In genomic region chr1:55053596-55053995, GRCm38 (mm10) we compare ENCODE assay signal across 8 mouse cellular contexts. TPM values are rescaled to one million over a fixed set of nuclear protein-coding genes. Genes with fewer than 3 reads are reported as not detected.
DNase-seq lines count a peak whose midpoint lies in the region; ATAC-seq and TF ChIP-seq lines count a peak whose summit lies in the region.

No protein-coding gene starts in this region.

- TF ChIP-seq CTCF in ES-Bruce4 (IDR thresholded peaks at IDR 0.05; ENCODE audit: low read depth, low read length), result no peak
- no peak for TF ChIP-seq CTCF in forebrain, postnatal 0 days (IDR thresholded peaks at IDR 0.05; ENCODE audit: low read depth)

- H3K9ac ChIP-seq in heart, embryonic 13.5 days, result peak overlapping the region; percentile 88
- peak overlapping the region; percentile 80 for H3K9ac ChIP-seq in ES-Bruce4 (ENCODE audit: low read depth, poor library complexity, severe bottlenecking)
- H3K9ac ChIP-seq in forebrain, postnatal 0 days, result no peak overlapping the region

- H3K27ac ChIP-seq in heart, embryonic 13.5 days (replicated peaks), result peak overlapping the region; percentile 91
- H3K27ac ChIP-seq in ES-Bruce4 (ENCODE audit: insufficient read depth, low read length) (no peak overlapping the region), macrophage (0 out of 2 replicates have a peak overlapping the region, but pooled peaks have one; percentile 8)
- no peak overlapping the region for H3K27ac ChIP-seq in forebrain, postnatal 0 days (ENCODE audit: low read depth, low read length)

- no peak for TF ChIP-seq EP300 in ES-Bruce4 (IDR thresholded peaks at IDR 0.05; ENCODE audit: insufficient read depth, low read depth, low read length)

- no peaks in the 10 kb centered on the region for H3K9me3 ChIP-seq in heart, embryonic 13.5 days
- H3K9me3 ChIP-seq in ES-Bruce4 (replicated peaks; ENCODE audit: control insufficient read depth, insufficient read depth, low read length, poor library complexity, severe bottlenecking), result no peaks in the 10 kb centered on the region
- no peaks in the 10 kb centered on the region for H3K9me3 ChIP-seq in forebrain, postnatal 0 days (ENCODE audit: low read length)

- no peaks in the 10 kb centered on the region for H3K27me3 ChIP-seq in heart, embryonic 13.5 days (replicated peaks)
- H3K27me3 ChIP-seq in ES-Bruce4 (ENCODE audit: control insufficient read depth, insufficient read depth, low read length, poor library complexity, severe bottlenecking), result no peaks in the 10 kb centered on the region
- H3K27me3 ChIP-seq in forebrain, postnatal 0 days (ENCODE audit: insufficient read depth, low read length), result no peaks in the 10 kb centered on the region

- peak overlapping the region; percentile 73 for H3K4me2 ChIP-seq in heart, embryonic 13.5 days
- peak overlapping the region; percentile 77 for H3K4me2 ChIP-seq in forebrain, postnatal 0 days (ENCODE audit: low read depth)

- WGBS in heart, embryonic 13.5 days, result 55% methylated on average over 4 of the region's 4 CpGs
- WGBS in forebrain, postnatal 0 days, result 81% methylated on average over 4 of the region's 4 CpGs
- WGBS in macrophage (ENCODE audit: missing documents), result 84% methylated on average over 4 of the region's 4 CpGs

- H3K79me2 ChIP-seq in macrophage (ENCODE audit: inconsistent target), result peaks cover 46% of the 10 kb centered on the region

- DNase-seq in heart, adult 11 months, result no peak
- no peak for DNase-seq in forebrain, postnatal 0 days
- no peak for DNase-seq in urinary bladder, postnatal 4 days (ENCODE audit: low spot score in 2 of 2)
- DNase-seq in embryo, embryonic 10.5 days (ENCODE audit: low spot score), result no peak

- H3K4me1 ChIP-seq in heart, embryonic 13.5 days, result peaks cover 24% of the 10 kb centered on the region
- peaks cover 2% of the 10 kb centered on the region for H3K4me1 ChIP-seq in ES-Bruce4 (ENCODE audit: control insufficient read depth, insufficient read depth, low read length)
- peaks cover 7% of the 10 kb centered on the region; the same call in 1 of the 2 replicates for H3K4me1 ChIP-seq in forebrain, postnatal 0 days (ENCODE audit: insufficient read depth)

- TF ChIP-seq POLR2A in ES-Bruce4 (IDR thresholded peaks at IDR 0.05; ENCODE audit: insufficient read depth, low read length), result no peak

- H3K4me3 ChIP-seq in heart, embryonic 13.5 days, result peak overlapping the region; percentile 73
- H3K4me3 ChIP-seq in ES-Bruce4 (ENCODE audit: low read depth, low read length), result no peak overlapping the region
- peak overlapping the region; percentile 93 for H3K4me3 ChIP-seq in forebrain, postnatal 0 days (ENCODE audit: low read depth, low read length)
- H3K4me3 ChIP-seq in macrophage (ENCODE audit: inconsistent target), result peak overlapping the region; percentile 50

- no peak for ATAC-seq in heart, embryonic 13.5 days (ENCODE audit: extremely low read depth, insufficient number of reproducible peaks, low FRiP score, low TSS enrichment)
- ATAC-seq in forebrain, postnatal 0 days, result no peak
- ATAC-seq in frontal cortex, adult (ENCODE audit: low TSS enrichment), result no peak

- H3K36me3 ChIP-seq in heart, embryonic 13.5 days, result peaks cover 28% of the 10 kb centered on the region
- H3K36me3 ChIP-seq in ES-Bruce4 (ENCODE audit: control insufficient read depth, insufficient read depth, low read length, poor library complexity, severe bottlenecking) (no peaks in the 10 kb centered on the region), macrophage (ENCODE audit: inconsistent target) (no peaks in the 10 kb centered on the region)
- H3K36me3 ChIP-seq in forebrain, postnatal 0 days (ENCODE audit: insufficient read depth), result no peaks in the 10 kb centered on the region

RNA-seq across cellular contexts. Expression of gene Coq10b, which starts 1.0 kb away (rescaled TPM):
- 20.9 and 21.4 TPM in 2 replicates for polyA plus RNA-seq in heart, embryonic 13.5 days (2015; fragmentation: Nextera tagmentation; extraction: Ambion mirVana)
- 21.2 and 27.1 TPM in 2 replicates for polyA plus RNA-seq in ES-Bruce4 (2011; ENCODE audit: insufficient read depth, insufficient read length, low read depth, missing spikeins)
- total RNA-seq in forebrain, postnatal 0 days (2014; rRNA removed), result 26.1 and 28.9 TPM in 2 replicates
- polyA plus RNA-seq in forebrain, postnatal 0 days (2015; fragmentation: Nextera tagmentation; extraction: Ambion mirVana), result 25.8 and 27.0 TPM in 2 replicates
- 100 to 1,000 TPM in 5 of 26 experiments, 10 to 100 TPM in 21; 16.5 to 228 (median 53.0) TPM for total RNA-seq in macrophage (2018; cell fraction: chromatin; rRNA removed)
- 10 to 100 TPM; 17.3 to 73.9 (median 25.2) TPM for total RNA-seq in macrophage (2018; cell fraction: cytosol; rRNA removed)
- total RNA-seq in macrophage (2018; cell fraction: nucleus; rRNA removed), result 100 to 1,000 TPM in 5 of 26 experiments, 10 to 100 TPM in 21; 21.2 to 148 (median 48.1) TPM
- polyA plus RNA-seq in macrophage (2018), result 15.3 to 21.2 TPM (median 15.4 TPM) in 3 replicates

RNA-seq across cellular contexts. Expression of gene Sf3b1, which starts 26.3 kb away (rescaled TPM):
- polyA plus RNA-seq in heart, embryonic 13.5 days (2015; fragmentation: Nextera tagmentation; extraction: Ambion mirVana), result 172 and 198 TPM in 2 replicates
- polyA plus RNA-seq in ES-Bruce4 (2011; ENCODE audit: insufficient read depth, insufficient read length, low read depth, missing spikeins), result 277 and 314 TPM in 2 replicates
- total RNA-seq in forebrain, postnatal 0 days (2014; rRNA removed), result 242 and 311 TPM in 2 replicates
- 289 and 308 TPM in 2 replicates for polyA plus RNA-seq in forebrain, postnatal 0 days (2015; fragmentation: Nextera tagmentation; extraction: Ambion mirVana)
- 1,000 to 10,000 TPM in 13 of 26 experiments, 100 to 1,000 TPM in 13; 672 to 1,951 (median 996) TPM for total RNA-seq in macrophage (2018; cell fraction: chromatin; rRNA removed)
- total RNA-seq in macrophage (2018; cell fraction: cytosol; rRNA removed), result 100 to 1,000 TPM in 9 of 26 experiments, 10 to 100 TPM in 17; 63.3 to 131 (median 87.3) TPM
- 100 to 1,000 TPM; 241 to 834 (median 475) TPM for total RNA-seq in macrophage (2018; cell fraction: nucleus; rRNA removed)
- polyA plus RNA-seq in macrophage (2018), result 84.4 to 101 TPM (median 86.5 TPM) in 3 replicates

RNA-seq across cellular contexts. Expression of gene Hspe1, which starts 34.3 kb away (rescaled TPM):
- polyA plus RNA-seq in heart, embryonic 13.5 days (2015; fragmentation: Nextera tagmentation; extraction: Ambion mirVana), result 306 and 363 TPM in 2 replicates
- polyA plus RNA-seq in ES-Bruce4 (2011; ENCODE audit: insufficient read depth, insufficient read length, low read depth, missing spikeins), result 622 and 631 TPM in 2 replicates
- total RNA-seq in forebrain, postnatal 0 days (2014; rRNA removed), result 124 and 182 TPM in 2 replicates
- polyA plus RNA-seq in forebrain, postnatal 0 days (2015; fragmentation: Nextera tagmentation; extraction: Ambion mirVana), result 257 and 295 TPM in 2 replicates
- total RNA-seq in macrophage (2018; cell fraction: chromatin; rRNA removed), result 10 to 100 TPM in 13 of 26 experiments, 1 to 10 TPM in 13; 2.4 to 55.2 (median 9.9) TPM
- 100 to 1,000 TPM; 153 to 311 (median 193) TPM for total RNA-seq in macrophage (2018; cell fraction: cytosol; rRNA removed)
- 10 to 100 TPM; 18.2 to 90.6 (median 37.6) TPM for total RNA-seq in macrophage (2018; cell fraction: nucleus; rRNA removed)
- 207 to 271 TPM (median 256 TPM) in 3 replicates for polyA plus RNA-seq in macrophage (2018)

RNA-seq across cellular contexts. Expression of gene Hspd1, which starts 34.4 kb away (rescaled TPM):
- 432 and 493 TPM in 2 replicates for polyA plus RNA-seq in heart, embryonic 13.5 days (2015; fragmentation: Nextera tagmentation; extraction: Ambion mirVana)
- polyA plus RNA-seq in ES-Bruce4 (2011; ENCODE audit: insufficient read depth, insufficient read length, low read depth, missing spikeins) (626 and 704 TPM in 2 replicates), macrophage (2018) (107 to 280 TPM (median 197 TPM) in 3 replicates)
- total RNA-seq in forebrain, postnatal 0 days (2014; rRNA removed), result 149 and 162 TPM in 2 replicates
- 197 and 238 TPM in 2 replicates for polyA plus RNA-seq in forebrain, postnatal 0 days (2015; fragmentation: Nextera tagmentation; extraction: Ambion mirVana)
- total RNA-seq in macrophage (2018; cell fraction: chromatin; rRNA removed), result 10 to 100 TPM; 15.7 to 58.9 (median 30.4) TPM
- total RNA-seq in macrophage (2018; cell fraction: cytosol; rRNA removed), result 100 to 1,000 TPM; 110 to 167 (median 137) TPM
- 100 to 1,000 TPM in 3 of 26 experiments, 10 to 100 TPM in 23; 27.5 to 129 (median 71.0) TPM for total RNA-seq in macrophage (2018; cell fraction: nucleus; rRNA removed)

Comparison
In these comparisons a context has a peak if more than half of its experiments do, and no peak if none do; other contexts are left out.
1. H3K27ac ChIP-seq: peak in heart, embryonic 13.5 days (single experiment) and macrophage (single experiment); none in ES-Bruce4 (single experiment) and forebrain, postnatal 0 days (single experiment).